In genomic region chr9:119038574-119038973, GRCm38 (mm10) we compare ENCODE assay signal across 1 mouse cellular context.
A peak's percentile ranks its signal among the peaks of the same experiment; 100 is the strongest.
TF ChIP-seq lines count a peak whose summit lies in the region.

No protein-coding gene starts in this region.

TF ChIP-seq in MEL, 35 proteins besides CTCF, POLR2A, EP300 and RAD21 (continued from another document):
- 0 out of 2 replicates have a peak, but pooled peaks have one; percentile 8 for TF ChIP-seq ETS1 (IDR thresholded peaks at IDR 0.05; ENCODE audit: low read depth, low read length)
